In genomic region chr17:88405076-88405475, GRCm38 (mm10) we compare ENCODE assay signal across 8 mouse cellular contexts. TPM values are rescaled to one million over a fixed set of nuclear protein-coding genes. Genes with fewer than 3 reads are reported as not detected.
A peak's percentile ranks its signal among the peaks of the same experiment; 100 is the strongest.
DNase-seq lines count a peak whose midpoint lies in the region; ATAC-seq and TF ChIP-seq lines count a peak whose summit lies in the region.

No protein-coding gene starts in this region.

- no peak overlapping the region for H3K4me3 ChIP-seq in kidney, postnatal 0 days (replicated peaks; ENCODE audit: low read depth, low read length)
- peak overlapping the region; percentile 36 for H3K4me3 ChIP-seq in embryonic facial prominence, embryonic 10.5 days
- peak overlapping the region; percentile 26 for H3K4me3 ChIP-seq in limb, embryonic 10.5 days
- H3K4me3 ChIP-seq in neural tube, embryonic 14.5 days (ENCODE audit: low read depth, low read length) = no peak overlapping the region

- WGBS in kidney, postnatal 0 days = 35% methylated on average over 19 of the region's 19 CpGs
- WGBS in embryonic facial prominence, embryonic 10.5 days = 34% methylated on average over 19 of the region's 19 CpGs
- 37% methylated on average over 19 of the region's 19 CpGs for WGBS in limb, embryonic 10.5 days
- WGBS in neural tube, embryonic 14.5 days = 39% methylated on average over 19 of the region's 19 CpGs

- H3K9me3 ChIP-seq in kidney, postnatal 0 days (replicated peaks; ENCODE audit: low read length) = no peaks in the 10 kb centered on the region
- no peaks in the 10 kb centered on the region for H3K9me3 ChIP-seq in embryonic facial prominence, embryonic 10.5 days
- no peaks in the 10 kb centered on the region for H3K9me3 ChIP-seq in limb, embryonic 10.5 days (replicated peaks)
- H3K9me3 ChIP-seq in neural tube, embryonic 14.5 days (ENCODE audit: control insufficient read depth, low read length) = no peaks in the 10 kb centered on the region

- no peak overlapping the region for H3K27ac ChIP-seq in kidney, postnatal 0 days
- no peak overlapping the region for H3K27ac ChIP-seq in embryonic facial prominence, embryonic 10.5 days (replicated peaks)
- no peak overlapping the region for H3K27ac ChIP-seq in limb, embryonic 10.5 days
- no peak overlapping the region for H3K27ac ChIP-seq in neural tube, embryonic 14.5 days (ENCODE audit: low read depth, low read length)

- no peak overlapping the region for H3K9ac ChIP-seq in kidney, postnatal 0 days (ENCODE audit: low read depth, low read length)
- H3K9ac ChIP-seq in neural tube, embryonic 14.5 days (replicated peaks; ENCODE audit: low read depth, low read length) = no peak overlapping the region

- H3K4me1 ChIP-seq in kidney, postnatal 0 days (replicated peaks; ENCODE audit: insufficient read depth, low read length) = no peaks in the 10 kb centered on the region
- H3K4me1 ChIP-seq in embryonic facial prominence, embryonic 10.5 days = peaks cover 8% of the 10 kb centered on the region; the same call in 1 of the 2 replicates
- no peaks in the 10 kb centered on the region; the same call in 1 of the 2 replicates for H3K4me1 ChIP-seq in limb, embryonic 10.5 days
- H3K4me1 ChIP-seq in neural tube, embryonic 14.5 days (ENCODE audit: control insufficient read depth, insufficient read depth, low read length) = peaks cover 12% of the 10 kb centered on the region; the same call in 1 of the 2 replicates

- no peaks in the 10 kb centered on the region for H3K36me3 ChIP-seq in kidney, postnatal 0 days (ENCODE audit: insufficient read depth, low read length)
- no peaks in the 10 kb centered on the region for H3K36me3 ChIP-seq in embryonic facial prominence, embryonic 10.5 days (replicated peaks)
- H3K36me3 ChIP-seq in limb, embryonic 10.5 days = no peaks in the 10 kb centered on the region
- no peaks in the 10 kb centered on the region for H3K36me3 ChIP-seq in neural tube, embryonic 14.5 days (ENCODE audit: control insufficient read depth, insufficient read depth, low read length)

- no peaks in the 10 kb centered on the region for H3K27me3 ChIP-seq in kidney, postnatal 0 days (ENCODE audit: insufficient read depth, low read length)
- H3K27me3 ChIP-seq in embryonic facial prominence, embryonic 10.5 days (replicated peaks; ENCODE audit: low read depth, poor library complexity, severe bottlenecking) = peaks cover 30% of the 10 kb centered on the region
- peaks cover 26% of the 10 kb centered on the region for H3K27me3 ChIP-seq in limb, embryonic 10.5 days (ENCODE audit: low read depth, poor library complexity, severe bottlenecking)
- H3K27me3 ChIP-seq in neural tube, embryonic 14.5 days (ENCODE audit: control insufficient read depth, insufficient read depth, low read length) = 0 out of 2 replicates have a peak, but pooled peaks cover 2% of the 10 kb centered on the region

- no peak for TF ChIP-seq CTCF in kidney, postnatal 0 days (IDR thresholded peaks at IDR 0.05; ENCODE audit: low read depth)

- H3K4me2 ChIP-seq in kidney, postnatal 0 days (ENCODE audit: low read length) = peak overlapping the region; percentile 33
- H3K4me2 ChIP-seq in neural tube, embryonic 14.5 days (ENCODE audit: low read depth, low read length) = peak overlapping the region; percentile 27

- DNase-seq in kidney, postnatal 0 days (ENCODE audit: low spot score) = peak; percentile 11
- no peak for DNase-seq in kidney, postnatal 14 days
- peak; percentile 26 for DNase-seq in embryonic facial prominence, embryonic 10.5 days (ENCODE audit: low spot score)
- peak; percentile 34 for DNase-seq in limb, embryonic 10.5 days (ENCODE audit: low spot score)
- DNase-seq in cerebellum, postnatal 36 days = no peak
- no peak for DNase-seq in gastrocnemius, postnatal 25 days
- DNase-seq in urinary bladder, postnatal 10 days (ENCODE audit: low spot score) = no peak

- ATAC-seq in kidney, postnatal 0 days (replicated peaks; ENCODE audit: low FRiP score, low read depth) = no peak
- ATAC-seq in neural tube, embryonic 14.5 days (ENCODE audit: low read depth) = 0 out of 2 replicates have a peak, but pooled peaks have one; percentile 41

RNA-seq across cellular contexts. Expression of gene Foxn2, which starts 35.4 kb away (rescaled TPM):
- 9.8 and 9.9 TPM in 2 replicates for polyA plus RNA-seq in kidney, postnatal 0 days (2015; fragmentation: Nextera tagmentation; extraction: Ambion mirVana)
- polyA plus RNA-seq in embryonic facial prominence, embryonic 10.5 days (2016; fragmentation: Nextera tagmentation; extraction: Ambion mirVana) = 16.6 and 17.3 TPM in 2 replicates
- 14.3 and 16.2 TPM in 2 replicates for polyA plus RNA-seq in limb, embryonic 10.5 days (2016; fragmentation: Nextera tagmentation; extraction: Ambion mirVana)
- 8.1 and 8.6 TPM in 2 replicates for polyA plus RNA-seq in neural tube, embryonic 14.5 days (2014; fragmentation: Nextera tagmentation; extraction: Ambion mirVana)
- total RNA-seq in gastrocnemius, postnatal 25 days (2021) = 10 to 100 TPM in 1 of 2 experiments, 1 to 10 TPM in 1; 9.3 to 10.9 TPM

Comparison
In these comparisons a context has a peak if more than half of its experiments do, and no peak if none do; other contexts are left out.
1. DNase-seq: peak in kidney, postnatal 0 days (single experiment), embryonic facial prominence, embryonic 10.5 days (single experiment) and limb, embryonic 10.5 days (single experiment); none in kidney, postnatal 14 days (single experiment), cerebellum, postnatal 36 days (0 of 2), gastrocnemius, postnatal 25 days (single experiment) and urinary bladder, postnatal 10 days (single experiment).
2. H3K4me3 ChIP-seq: peak in embryonic facial prominence, embryonic 10.5 days (single experiment) and limb, embryonic 10.5 days (single experiment); none in kidney, postnatal 0 days (single experiment) and neural tube, embryonic 14.5 days (single experiment).